Mouse (Mus musculus): ENCODE data around the gene Sphk2.

Gene Sphk2

DNA sequence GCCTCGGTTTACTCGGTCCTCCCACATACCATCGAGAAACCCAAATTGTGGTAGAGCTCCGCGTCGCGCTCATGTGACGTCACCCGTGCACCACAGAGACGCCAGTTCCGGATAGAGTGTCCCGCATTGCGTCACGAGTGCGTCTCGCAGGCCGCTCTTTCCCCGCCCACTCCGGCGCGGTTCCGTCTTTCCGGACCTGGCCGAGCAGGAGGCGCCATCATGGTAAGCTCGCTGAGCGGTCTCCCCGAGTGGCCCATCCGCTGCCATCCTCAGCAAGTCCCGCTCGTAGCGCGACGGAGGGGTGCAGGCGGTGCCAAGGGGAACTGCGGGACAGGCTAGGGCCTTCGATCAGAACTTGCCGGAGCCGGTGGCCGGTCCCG lies at the start of gene Sphk2:
TSS of gene Sphk2 (minus strand) at position 85 of the 380 bp plus-strand sequence.
- peak; percentile 99 for DNase-seq (ENCODE audit: low read depth, low spot score)

DNA sequence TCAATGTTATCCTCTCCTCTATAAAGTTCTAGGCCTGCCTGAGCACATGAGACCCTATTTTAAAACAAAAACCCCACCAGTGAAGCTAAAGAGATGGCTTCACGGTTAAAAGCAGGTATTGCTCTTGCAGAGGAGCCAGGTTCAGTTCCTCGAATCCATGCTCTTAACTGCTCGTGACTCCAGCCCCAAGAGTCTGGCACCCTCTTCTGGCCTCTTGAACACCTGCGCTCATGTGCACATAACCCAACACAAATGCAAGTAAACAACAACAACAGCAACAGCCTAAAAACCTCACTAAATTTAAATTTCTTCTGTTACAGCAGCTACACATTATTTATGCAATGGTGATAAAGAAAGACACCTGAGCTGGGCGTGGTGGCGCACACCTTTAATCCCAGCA lies 49.7 kb upstream of the Sphk2 start:
- DNase-seq (ENCODE audit: low read depth, low spot score) = no peak

DNA sequence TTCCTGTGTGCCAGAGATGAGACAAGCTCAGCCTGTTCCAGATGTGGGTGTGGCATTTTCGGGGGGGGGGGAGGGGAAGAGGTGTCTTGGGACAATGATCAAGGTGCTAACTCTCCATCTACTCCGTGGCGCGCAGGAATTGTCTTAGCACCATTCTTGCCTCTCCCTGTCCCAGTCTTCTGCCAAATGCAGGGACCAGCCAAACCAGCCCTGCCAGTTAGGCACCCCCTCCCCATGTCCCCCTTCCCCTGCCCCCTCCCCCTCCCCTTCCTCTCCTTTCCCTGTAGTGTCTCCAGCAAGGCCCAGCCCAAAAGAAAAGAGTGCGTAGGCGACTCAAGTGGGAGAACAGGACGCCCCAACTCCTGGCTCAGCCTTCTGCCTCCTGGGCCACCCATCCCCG lies 49.0 kb upstream of the Sphk2 start:
- no peak for DNase-seq (ENCODE audit: low read depth, low spot score)

GRCm38 (mm10) chr7:45765995-45766394 lies 48.2 kb upstream of the Sphk2 start:
- peak; percentile 63 for DNase-seq (ENCODE audit: low read depth, low spot score)

GRCm38 (mm10) chr7:45760151-45760550 lies 42.3 kb upstream of the Sphk2 start:
- DNase-seq (ENCODE audit: low read depth, low spot score) = no peak

DNA sequence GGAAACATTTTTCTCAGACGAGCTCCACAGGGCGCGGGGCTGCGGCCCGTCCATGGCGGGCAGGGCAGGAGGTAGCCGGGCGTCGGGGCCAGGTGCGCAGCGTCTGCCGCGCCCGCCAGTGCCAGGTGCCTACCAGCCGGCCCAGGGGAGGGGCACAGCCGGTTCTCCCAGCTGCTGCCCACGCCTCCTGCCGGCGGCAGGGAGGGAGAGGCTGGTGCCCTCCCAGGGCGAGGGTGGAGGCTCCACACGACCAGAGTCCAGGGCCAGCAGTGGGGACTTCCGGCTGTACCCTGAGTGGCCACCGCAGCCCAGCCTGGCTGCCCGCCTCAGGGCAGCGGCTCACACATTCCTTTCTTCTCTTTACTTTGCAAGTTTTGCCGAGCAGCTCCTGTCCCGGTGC lies 41.6 kb upstream of the Sphk2 start:
- DNase-seq (ENCODE audit: low read depth, low spot score) = peak; percentile 24

GRCm38 (mm10) chr7:45755703-45756102 lies 37.9 kb upstream of the Sphk2 start:
- DNase-seq (ENCODE audit: low read depth, low spot score) = no peak

DNA sequence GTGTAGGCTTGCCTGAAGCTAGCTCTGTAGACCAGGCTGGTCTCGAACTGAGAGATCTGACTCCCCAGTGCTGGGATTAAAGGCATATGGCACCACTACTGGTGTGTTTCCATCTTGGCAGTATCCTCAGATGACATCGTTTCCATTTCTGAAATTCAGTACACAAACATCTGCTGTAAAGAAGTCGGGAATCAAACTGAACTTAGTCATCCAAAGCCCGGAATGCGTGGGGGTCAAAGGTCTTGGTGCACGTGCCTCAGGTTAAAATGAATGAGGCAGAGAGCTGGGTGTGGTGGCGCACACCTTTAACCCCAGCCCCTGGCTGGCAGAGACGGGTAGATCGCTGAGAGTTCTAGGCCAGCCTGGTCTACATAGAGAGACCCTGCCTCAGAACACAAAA lies 32.4 kb upstream of the Sphk2 start:
- no peak for DNase-seq (ENCODE audit: low read depth, low spot score)

GRCm38 (mm10) chr7:45749401-45749800 lies 31.6 kb upstream of the Sphk2 start:
- no peak for DNase-seq (ENCODE audit: low read depth, low spot score)

- DNase-seq (ENCODE audit: low read depth, low spot score) = no peak
Observed at GRCm38 (mm10) chr7:45748110-45748509, 30.3 kb upstream of the Sphk2 start.

DNA sequence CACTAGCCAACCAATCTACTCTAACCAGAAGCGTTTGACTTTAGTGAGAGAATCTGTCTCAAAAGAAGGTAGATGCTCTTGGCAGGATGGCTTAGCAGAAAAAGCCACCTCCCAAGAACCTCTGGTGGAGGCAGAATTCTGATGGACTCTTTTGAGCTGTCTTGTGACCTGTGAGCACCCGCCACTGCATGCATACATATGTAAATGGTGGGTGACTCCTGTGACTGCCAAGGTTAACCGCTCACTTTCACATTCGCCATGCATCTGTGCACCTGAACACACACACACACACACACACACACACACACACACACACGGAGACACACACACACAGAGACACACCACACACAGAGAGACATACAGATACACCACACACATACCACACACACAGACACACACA lies 29.6 kb upstream of the Sphk2 start:
- no peak for DNase-seq (ENCODE audit: low read depth, low spot score)

DNA sequence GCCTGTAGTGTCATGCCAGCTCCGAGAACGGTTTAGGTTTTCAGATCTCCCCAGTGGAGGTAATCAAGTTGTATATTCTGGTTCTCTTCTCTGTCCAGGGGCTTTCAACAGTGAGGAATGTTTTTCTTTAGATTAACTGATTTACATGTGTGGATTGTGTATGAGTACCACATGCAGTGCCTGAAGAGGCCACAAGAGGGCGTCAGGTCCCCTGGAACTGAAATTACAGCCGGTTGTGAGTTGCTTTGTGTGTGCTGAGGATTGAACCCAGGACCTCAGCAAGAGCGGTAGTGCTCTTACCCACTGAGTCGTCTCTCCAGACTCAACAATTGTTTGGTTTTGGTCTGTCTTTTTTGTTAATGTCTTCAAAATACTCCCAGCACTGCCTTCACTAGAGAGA lies 28.7 kb upstream of the Sphk2 start:
- peak; percentile 52 for DNase-seq (ENCODE audit: low read depth, low spot score)

DNA sequence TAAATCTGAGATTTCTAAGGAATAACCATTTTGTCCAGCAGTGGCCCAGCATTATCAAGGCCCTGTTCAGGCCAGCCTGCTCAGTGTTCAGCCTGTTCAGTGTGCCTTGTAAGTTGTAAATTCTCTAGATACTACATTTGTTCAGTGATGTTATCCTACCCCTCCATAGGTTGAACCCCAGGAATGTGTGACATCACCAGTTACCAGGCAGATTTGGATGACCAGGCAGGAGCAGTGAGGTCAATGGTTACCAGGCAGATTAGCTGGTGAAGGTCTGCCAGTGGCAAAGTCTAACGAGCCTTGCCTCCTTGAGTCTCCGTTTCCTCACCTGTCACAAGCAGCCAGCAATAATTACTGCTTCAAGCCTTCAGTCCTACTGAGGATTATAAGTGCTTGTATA lies 26.6 kb upstream of the Sphk2 start:
- DNase-seq (ENCODE audit: low read depth, low spot score) = peak; percentile 73

- peak; percentile 86 for DNase-seq (ENCODE audit: low read depth, low spot score)
Observed at GRCm38 (mm10) chr7:45742338-45742737, 24.5 kb upstream of the Sphk2 start.

GRCm38 (mm10) chr7:45741777-45742176 lies 24.0 kb upstream of the Sphk2 start:
- DNase-seq (ENCODE audit: low read depth, low spot score) = peak; percentile 88

DNA sequence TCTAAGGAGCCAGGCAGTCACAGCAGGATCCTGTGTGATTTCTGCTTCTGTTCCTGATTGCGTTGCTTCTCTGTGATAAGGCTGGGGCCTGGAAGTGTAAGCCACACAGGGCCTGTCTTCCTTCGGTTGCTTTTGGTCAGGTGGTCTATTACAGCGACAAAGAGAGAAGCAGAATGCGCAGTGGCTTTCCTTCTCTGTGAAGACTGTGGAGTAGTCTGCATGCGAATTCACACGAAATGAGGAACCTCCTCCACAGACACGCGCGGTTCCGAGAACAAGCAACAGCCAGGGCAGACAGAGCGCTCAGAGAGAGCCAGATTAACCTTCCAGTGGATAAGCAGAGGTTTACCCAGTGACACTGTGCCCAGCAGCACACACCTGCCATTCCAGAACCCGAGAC lies 23.5 kb upstream of the Sphk2 start:
- no peak for DNase-seq (ENCODE audit: low read depth, low spot score)

- peak; percentile 47 for DNase-seq (ENCODE audit: low read depth, low spot score)
Observed at GRCm38 (mm10) chr7:45739820-45740219, 22.0 kb upstream of the Sphk2 start.

DNA sequence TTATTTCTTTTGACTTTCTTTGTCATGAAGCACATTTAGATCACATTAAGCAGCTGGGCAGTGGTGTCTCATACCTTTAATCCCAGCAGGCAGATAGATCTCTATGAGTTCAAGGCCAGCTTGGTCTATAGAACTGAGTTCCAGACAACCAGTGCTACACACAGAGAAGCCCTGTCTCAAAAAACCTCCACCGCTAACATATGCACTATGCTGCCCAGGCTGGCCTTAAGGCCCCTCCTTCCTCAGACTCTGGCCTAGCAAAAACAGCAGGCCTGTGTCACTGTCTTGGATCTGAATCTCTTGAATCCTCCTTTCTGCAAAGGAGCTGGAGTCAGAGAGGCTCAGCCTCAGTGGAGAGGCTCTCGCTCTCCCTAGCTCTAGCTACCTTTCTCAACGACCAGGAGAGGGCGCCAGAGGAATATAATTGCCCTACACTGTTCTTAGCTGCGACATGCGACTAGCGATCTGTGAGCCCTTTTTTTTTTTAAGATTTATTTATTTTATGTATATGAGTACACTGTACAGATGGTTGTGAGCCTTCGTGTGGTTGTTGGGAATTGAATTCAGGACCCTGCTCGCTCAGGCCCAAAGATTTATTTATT lies 21.5 kb upstream of the Sphk2 start:
- peak; percentile 96 for DNase-seq (ENCODE audit: low read depth, low spot score)

DNA sequence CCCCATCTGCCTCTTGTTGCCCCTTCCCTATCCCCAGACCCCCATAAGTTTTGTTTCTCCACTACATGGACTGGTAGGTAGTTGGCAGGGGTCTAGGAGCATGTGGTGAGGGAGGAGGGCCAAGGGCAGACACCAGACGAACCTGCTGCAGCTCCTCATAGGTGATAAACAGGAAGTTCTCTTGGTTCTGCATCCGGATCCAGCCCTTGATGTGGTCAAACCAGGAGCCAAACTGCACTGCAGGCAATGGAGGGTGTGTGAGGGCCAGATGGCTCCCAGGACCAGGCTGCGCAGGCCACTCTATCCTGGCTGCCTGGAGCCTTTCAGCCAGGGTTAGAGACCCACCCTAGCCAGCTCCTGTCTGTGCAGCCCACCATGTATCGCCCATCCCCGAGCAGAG lies 15.7 kb upstream of the Sphk2 start:
- DNase-seq (ENCODE audit: low read depth, low spot score) = peak; percentile 86

DNA sequence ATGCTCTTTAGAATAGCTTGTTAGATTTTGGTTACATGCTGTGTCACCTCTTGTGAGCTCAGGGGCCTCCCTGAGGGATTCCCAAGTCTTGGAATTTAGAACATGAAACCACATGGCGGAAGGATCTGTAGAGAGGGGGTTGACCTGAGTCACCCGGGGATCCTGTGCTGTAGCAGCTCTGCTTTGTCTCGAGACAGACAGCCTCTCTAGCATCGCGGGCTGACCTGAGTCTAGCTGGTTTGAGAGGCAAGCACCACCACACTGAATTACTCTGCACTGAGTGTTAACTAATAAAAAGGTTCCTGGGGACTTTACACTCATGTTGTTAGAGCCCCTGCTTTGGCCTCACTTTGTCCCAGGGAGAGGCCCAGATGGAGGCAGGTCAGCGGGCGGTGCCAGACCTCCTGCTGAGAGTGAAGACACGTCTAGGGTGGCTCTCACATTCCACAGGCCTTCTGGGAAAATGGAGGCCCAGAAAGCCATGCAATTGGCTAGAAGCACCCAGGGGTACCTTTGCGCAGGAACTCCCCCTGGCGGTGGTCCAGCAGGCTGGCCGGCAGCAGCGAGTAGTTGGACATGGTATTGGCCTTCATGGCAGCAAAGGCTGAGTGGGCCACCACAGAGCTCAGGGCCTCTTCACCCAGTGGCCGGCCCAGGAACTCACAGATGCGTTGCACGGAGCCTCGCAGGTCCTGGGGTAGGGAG lies 13.1 kb upstream of the Sphk2 start:
- peak; percentile 58 for DNase-seq (ENCODE audit: low read depth, low spot score)

GRCm38 (mm10) chr7:45727625-45728024 lies 9.8 kb upstream of the Sphk2 start:
- no peak for DNase-seq (ENCODE audit: low read depth, low spot score)

- DNase-seq (ENCODE audit: low read depth, low spot score) = no peak
Observed at GRCm38 (mm10) chr7:45726419-45726818, 8.6 kb upstream of the Sphk2 start.

DNA sequence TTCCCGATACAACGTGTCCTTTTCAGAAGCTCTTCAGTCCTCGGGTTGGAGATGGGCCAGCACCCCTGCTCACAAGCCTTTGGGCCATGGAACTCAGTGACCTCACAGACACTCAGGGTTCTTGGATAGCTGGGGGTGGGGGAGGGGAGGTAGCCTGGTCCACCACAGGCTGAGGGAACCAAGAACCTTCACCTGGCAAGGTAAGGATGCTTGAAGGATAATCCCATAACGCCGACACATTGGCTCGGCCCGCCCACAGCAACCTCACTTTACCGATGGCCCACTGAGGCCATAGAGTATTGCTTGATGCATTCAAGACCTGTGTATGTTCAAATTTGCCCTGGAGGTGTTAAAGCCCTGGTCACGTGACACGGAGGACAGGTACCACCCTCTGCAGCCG lies 7.9 kb upstream of the Sphk2 start, which contains the start of gene Spaca4:
TSS of gene Spaca4 (minus strand) at position 101 of the 400 bp plus-strand sequence.
- DNase-seq (ENCODE audit: low read depth, low spot score) = no peak

Measured in CD4-positive, CD25-positive, alpha-beta regulatory T cell, adult 2 months (primary cell).